Mouse (Mus musculus): Measurements from ENCODE around the gene Osbpl3.

DNA sequence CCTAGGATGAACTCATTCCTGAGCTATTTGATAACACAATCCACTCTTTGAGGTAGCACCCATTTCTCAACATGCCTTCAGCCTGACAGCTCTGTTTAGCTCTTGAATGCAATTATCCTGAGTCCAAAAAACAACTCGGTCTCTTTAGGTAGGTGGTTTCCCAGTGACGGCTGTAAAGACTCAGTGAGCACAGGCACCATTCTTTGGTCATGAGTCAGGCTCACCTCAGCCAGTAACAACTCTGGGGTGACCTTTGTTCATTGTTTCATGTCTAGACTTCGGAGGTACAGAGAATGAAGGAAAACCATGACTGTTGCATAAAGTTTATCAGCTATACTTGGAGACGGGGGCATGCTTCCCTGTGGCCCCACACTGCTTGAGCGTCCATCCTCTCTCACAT, 65.7 kb downstream of the Osbpl3 start:
- no peak for TF ChIP-seq CTCF (IDR thresholded peaks at IDR 0.05; ENCODE audit: low read depth, low read length)
- no peak for TF ChIP-seq POLR2A (IDR thresholded peaks at IDR 0.05; ENCODE audit: insufficient read depth, low read length)

All from ES-Bruce4 (cell line).